Mouse (Mus musculus) large intestine, adult 2 months (tissue): ENCODE results near the gene Pgm1. TPM values are rescaled to one million over a fixed set of nuclear protein-coding genes. Genes with fewer than 3 reads are reported as not detected.
A peak's percentile ranks its signal among the peaks of the same experiment; 100 is the strongest.

Experiments used
- DNase-seq: peaks from one replicate; pipeline ENCODE4 v3.0.0-alpha.2; 2012; ENCODE audit warnings: low read depth, low spot score
- WGBS: fragments of 180-500 bp; shearing (Covaris S2); methylation state at CpG from one replicate; pipeline ENCODE4 v1.1.7; 2018; 5-methylcytosine and 5-hydroxymethylcytosine counted together
- polyA plus RNA-seq: library from polyadenylated mRNA; depleted of rRNA; stranded (reverse); fragments of >200 nt; gene quantifications from 2 replicates; pipeline ENCODE4 v1.2.3, GENCODE M21; 2012; rRNA removed

Gene Pgm1
- polyA plus RNA-seq, 1 experiment, result 20.5 TPM

DNA sequence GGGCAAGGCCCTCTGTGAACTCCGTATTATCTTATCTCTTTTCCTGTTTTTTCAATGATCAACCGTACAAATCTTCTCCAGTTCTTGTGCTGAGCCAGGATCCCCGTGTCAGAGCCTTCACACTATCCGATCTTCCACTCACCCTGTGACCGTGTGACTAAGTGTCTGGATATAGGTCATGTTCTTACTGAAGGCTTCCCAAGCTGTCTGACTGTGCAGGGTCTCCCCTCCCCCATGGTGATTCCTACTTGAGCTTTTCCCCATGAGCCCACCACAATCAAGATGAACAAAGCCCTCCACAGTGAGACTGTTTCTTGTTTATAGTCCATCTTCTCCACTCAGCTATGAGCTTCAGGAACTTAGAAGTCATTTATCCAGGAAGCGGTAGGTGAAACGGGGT, 78.5 kb downstream of the Pgm1 start:
- no peak for DNase-seq
- WGBS, result 74% methylated on average over 7 of the region's 7 CpGs

DNA sequence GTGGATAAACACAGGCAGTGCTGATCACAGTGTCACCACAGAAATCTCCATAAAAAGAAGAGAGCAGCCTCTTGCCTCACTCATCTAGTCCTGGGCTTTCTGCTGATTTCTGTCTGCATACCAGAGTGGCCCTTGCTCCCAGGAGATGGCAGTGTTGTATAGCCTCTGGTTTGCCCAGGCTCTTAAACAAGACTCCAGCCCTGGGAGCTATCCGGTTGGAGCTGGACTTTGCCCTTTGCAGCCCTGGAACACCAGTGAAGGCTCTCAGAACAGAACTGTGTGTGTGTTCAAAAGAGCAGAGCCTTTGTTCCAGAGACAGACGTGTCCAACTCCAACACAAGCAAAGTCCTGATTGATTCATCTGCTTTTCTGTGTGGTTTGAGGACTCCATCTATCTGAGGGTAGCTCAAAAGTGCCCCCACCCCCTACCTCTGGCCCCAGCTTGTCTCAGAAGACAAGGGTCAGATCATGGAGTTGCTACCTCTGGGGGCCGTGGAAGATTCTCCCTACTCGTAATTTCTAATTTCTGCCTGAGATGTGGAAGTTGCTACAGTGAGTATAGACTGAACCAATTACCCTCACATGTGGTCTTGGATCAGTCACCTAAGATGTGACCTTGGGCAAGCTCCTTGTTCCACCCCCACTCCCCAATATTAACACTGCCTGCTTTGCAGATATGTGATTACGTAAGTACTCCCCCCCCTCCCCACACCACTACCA, 79.3 kb downstream of the Pgm1 start:
- 15% methylated on average over 5 of the region's 5 CpGs for WGBS
- DNase-seq, result peak; percentile 88

DNA sequence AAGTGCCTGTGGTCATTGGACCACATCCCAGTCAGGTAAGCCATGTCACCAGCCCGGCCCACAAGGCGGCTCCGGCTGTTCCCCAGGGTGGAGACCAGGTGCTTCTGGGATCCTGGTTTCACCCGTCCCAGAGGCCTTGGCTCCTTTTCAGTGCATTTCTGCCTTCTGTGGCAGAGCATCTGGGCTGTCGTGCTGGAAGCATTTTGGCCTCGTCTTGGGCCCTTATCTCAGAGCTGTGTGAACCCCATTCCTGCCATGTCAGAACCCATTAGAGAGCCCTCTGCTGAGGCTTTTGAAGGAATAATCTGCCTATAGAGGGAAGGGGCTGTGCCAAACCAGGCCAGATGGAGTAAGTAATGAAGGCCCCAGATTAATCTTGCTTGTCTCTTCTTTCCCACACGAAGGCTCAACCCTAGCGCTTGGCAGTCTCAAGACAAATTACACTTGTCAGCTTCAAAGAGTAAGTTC, 80.0 kb downstream of the Pgm1 start:
- DNase-seq, result peak; percentile 46
- 28% methylated on average over 8 of the region's 8 CpGs for WGBS

DNA sequence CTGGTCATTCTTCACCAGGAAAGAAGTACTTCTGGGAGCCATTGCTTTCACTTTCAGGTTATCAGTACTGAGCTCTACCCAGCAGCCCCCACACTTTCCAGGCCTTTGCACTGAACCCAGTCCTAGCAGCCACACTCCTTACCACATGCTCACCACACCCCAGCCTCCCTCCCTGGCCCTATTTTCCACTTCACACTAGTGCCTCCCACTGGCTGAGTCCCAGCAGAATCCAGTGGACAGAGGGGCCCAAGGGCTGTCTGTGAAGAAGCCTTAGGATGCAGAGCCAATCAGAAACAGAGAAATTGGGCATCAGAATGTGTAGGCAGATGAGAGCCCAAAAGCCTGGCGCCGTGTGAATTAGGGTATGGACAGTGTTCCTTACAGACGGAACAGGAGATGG, 81.7 kb downstream of the Pgm1 start:
- DNase-seq, result no peak
- 95% methylated on average over 3 of the region's 3 CpGs for WGBS

DNA sequence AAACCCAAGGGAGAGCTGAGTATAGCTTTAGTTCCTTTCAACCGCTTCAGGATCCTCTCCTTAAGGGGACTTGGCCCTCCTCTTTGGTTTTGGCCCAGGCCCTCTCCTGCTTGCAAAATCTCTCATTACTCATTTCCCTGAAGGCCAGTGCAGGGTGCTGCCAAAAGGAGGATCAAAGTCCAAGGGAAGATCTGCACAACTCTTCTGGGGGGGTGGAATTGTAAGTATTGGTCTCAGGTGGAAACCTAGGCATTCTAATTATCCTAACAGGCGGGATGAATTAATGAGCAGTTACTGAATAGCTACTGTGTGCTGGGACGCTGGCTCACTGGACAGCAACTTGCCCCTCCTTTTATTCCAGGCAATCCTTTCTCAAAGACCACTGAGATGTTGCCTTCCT, 82.3 kb downstream of the Pgm1 start:
- DNase-seq, result no peak
- 55% methylated on average over 3 of the region's 3 CpGs for WGBS

DNA sequence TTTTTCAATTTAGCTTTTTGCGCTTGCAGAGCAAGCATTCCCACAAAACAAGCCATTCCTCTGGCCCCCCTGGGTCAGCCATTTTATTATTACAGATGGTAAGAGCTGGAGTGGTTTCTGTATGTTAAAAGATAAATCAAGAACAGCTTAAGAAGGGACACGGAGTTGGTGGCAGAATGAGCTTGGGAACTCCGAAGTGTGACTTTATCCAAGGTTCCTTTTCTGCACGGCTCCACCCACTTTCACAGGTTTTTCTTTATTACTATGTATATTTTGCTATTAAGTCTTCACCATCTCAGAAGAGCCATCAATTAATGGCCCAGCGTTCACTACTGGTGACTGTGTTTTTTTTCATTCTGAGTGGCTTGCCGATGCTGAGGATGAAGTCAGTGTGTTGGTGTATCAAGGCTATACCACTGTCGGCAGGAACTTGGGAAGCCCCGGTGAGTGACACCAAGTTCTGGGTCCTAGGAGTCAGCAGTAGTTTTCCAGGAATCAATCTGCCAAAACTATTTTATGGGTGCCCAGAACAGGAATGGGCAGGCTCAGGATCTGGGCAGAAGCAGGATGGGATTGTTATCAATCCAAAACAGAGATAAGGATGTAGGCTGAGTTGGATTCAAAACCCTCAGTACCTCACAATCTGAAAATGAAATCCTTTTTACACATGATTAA, 83.3 kb downstream of the Pgm1 start:
- 84% methylated on average over 8 of the region's 8 CpGs for WGBS
- DNase-seq, result no peak

DNA sequence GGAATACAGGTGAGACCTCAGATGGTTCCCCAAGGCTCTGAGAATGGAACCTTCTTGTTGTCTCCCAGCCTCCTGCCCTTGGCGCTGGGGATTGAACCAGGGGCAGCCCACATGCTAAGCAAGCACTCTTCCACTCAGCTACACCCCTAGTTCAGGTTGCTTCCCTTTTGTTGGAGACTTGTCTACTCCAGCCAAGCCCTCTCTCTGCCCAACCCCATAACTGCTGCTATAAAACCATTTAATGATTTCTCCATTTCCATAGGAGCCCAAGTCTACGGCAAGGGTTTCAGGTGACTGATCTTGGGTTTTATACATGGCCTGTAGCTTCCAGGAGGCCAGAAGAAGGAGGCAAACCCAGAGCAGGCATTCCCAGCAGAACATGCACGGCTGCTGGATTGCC, 98.6 kb downstream of the Pgm1 start:
- peak; percentile 55 for DNase-seq
- 29% methylated on average over 3 of the region's 3 CpGs for WGBS

DNA sequence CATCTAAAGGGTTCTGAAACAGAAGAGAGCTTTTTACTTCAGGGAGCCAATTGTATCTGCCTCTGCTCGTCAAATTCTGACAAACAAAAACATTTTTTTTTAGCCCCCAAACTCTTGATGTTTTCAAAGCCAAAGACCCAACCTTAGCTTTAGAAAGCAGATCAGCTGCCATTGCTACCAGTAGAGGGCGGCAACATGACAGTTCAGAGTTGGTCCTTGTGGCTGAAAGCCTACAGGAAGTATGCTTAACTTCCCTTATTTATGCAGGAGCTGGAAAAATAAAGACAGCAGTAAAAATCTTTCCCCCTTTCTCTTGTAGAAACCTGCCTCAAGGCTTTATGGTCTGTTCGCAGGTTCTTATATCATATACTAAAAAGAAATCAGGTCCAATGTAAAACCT, 99.4 kb downstream of the Pgm1 start:
- 2% methylated on average over 3 of the region's 3 CpGs for WGBS

DNA sequence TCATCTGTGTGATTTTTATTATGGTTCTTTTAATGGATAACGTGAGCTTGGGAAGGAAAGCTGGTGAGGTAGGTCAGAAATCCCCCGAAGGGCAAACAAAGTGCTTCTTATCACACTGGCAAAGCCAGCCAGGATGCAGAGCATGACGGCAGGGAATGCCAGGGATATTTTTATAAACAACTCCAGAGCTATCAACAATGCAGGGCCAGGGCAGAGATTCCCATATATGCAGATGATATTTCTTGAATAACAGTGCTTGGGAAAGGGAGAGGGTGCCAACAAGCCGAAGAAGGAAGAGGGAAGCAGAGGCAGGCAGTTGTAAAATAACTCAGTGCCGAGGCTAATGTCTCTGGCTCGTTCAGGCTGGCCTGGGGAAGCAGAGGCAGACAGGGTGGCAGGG, 102.1 kb downstream of the Pgm1 start:
- no peak for DNase-seq
- WGBS, result 22% methylated on average over 6 of the region's 6 CpGs

More for the DNA sequence above, 99.4 kb downstream of the Pgm1 start:
- peak; percentile 70 for DNase-seq

DNA sequence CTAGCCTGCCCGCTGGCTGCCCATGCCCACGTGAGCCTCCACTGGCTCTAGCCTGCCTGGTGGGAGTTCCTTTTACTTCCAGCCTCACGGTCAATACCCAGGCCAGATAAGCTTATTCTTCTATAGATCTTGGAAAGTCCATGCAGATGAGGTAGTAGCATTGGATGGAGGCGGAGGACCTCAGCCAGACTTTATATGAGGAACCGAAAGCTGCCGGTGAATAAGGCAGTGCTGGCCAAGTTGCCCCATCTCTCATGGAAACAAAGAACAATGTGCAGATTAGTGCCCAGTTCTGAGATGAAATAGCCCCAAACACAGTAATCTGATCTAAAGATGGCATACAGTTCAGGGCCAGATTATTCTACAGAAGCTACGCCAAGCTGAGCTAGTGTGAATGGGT, 103.4 kb downstream of the Pgm1 start:
- DNase-seq, result no peak
- 95% methylated on average over 7 of the region's 7 CpGs for WGBS

DNA sequence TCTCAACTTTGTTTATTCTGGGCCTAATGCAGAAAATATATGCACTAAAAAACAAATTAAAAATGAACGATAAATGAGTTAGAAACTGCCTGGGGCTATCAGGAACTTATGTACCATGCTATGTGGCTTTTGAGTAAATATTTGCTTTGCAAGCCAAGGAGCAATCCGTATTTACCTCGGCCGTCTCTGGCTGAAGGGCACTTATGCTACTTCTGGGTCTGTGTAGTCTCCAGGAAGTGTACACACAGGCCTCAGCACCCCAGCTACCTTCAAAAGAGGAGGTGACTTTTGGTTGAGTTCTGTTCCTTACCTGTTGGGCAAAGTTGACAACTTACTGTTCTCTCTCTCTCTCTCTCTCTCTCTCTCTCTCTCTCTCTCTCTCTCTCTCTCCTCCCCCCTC, 104.7 kb downstream of the Pgm1 start:
- 34% methylated on average over 4 of the region's 4 CpGs for WGBS
- no peak for DNase-seq

DNA sequence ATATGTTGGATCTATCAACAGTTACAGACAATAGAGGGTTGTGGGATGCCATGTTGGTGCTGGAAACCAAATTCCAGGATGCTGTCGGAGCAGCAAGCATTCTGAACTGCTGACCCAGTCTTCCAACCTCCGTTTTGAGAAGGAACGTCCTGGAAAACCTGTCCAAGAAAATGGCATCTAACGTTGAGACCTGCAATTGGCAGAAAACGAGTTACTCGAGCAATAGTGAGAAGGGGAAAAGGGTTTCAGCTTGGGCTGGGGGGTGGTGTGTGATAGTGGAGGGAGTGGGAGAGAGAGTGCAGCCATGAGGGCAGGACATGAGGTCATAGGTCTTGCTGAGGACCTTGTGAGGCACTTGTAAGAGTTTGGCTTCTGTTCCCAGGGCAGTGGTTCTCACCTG, 105.8 kb downstream of the Pgm1 start:
- DNase-seq, result no peak
- WGBS, result 89% methylated on average over 6 of the region's 6 CpGs

DNA sequence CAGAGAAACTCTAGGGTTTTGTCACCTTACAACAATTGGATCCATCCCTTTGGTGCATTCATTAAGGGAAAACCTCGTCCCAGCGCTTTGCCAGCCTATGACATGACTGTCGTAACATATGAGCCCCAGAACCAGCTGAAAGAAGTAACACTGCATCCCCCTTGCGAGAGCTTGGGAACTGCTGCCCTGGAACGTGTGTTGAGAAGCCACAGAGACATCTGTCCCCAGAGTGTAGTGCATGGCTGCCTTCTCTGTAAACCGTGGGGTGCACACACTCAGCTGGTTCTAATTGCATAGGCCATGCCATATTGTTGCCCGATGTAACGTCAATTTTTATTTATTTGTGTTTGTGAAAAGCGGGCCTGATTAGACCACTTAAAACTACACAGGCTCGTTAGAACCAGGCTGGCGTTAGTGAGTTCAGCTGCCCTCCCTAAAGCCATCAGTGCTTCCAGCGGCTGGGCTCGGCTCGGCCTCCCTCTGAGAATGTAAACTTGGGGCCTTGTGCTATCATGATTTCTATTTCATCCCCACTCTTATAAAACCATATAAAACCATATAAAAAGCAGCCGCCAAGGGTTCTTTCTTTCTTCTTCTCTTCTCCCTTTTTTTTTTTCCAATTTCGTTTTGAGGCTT, 106.8 kb downstream of the Pgm1 start:
- DNase-seq, result no peak
- 56% methylated on average over 16 of the region's 16 CpGs for WGBS

Other genes with a start within 250 kb of the Pgm1 start
- 4.6 and 5.2 TPM in 2 replicates for gene Alg6, start 213.8 kb upstream of the Pgm1 start, polyA plus RNA-seq
- 0.94 and 1.5 TPM in 2 replicates for gene Efcab7, start 100.2 kb upstream of the Pgm1 start, polyA plus RNA-seq
- 0.57 and 0.82 TPM in 2 replicates for gene Itgb3bp, start 399 bp downstream of the Pgm1 start, polyA plus RNA-seq
- 0.45 and 0.71 TPM in 2 replicates for gene Ror1, start 166.4 kb downstream of the Pgm1 start, polyA plus RNA-seq